Mouse (Mus musculus): ENCODE data around the gene Mmp25.

GRCm38 (mm10) chr17:23592926-23593300 is 52.2 kb downstream of the Mmp25 start:
- TF ChIP-seq EP300 (optimal IDR thresholded peaks at IDR 0.05) (no peak), CTCF (IDR thresholded peaks at IDR 0.05; ENCODE audit: low read depth) (no peak)

Measured in stomach, postnatal 0 days (tissue).